Mouse (Mus musculus): ENCODE measurements around the gene Ripk1. TPM values are rescaled to one million over a fixed set of nuclear protein-coding genes. Genes with fewer than 3 reads are reported as not detected.
"Not testable (repeated sequence)": the region's sequence is repeated elsewhere in the genome, so short reads cannot be mapped to it uniquely, and the experiment has no call there.

The Ripk1 gene
- polyA plus RNA-seq, 1 experiment: 8.9 TPM

GRCm38 (mm10) chr13:34071836-34072235 is 69.7 kb downstream of the Ripk1 start:
- no peak for DNase-seq
- Histone ChIP-seq H3K4me1 (replicated peaks; ENCODE audit: control insufficient read depth, insufficient read depth, low read length) (peaks cover 10% of the 10 kb centered on the region), H3K4me3 (ENCODE audit: control insufficient read depth, insufficient read depth, low read length) (no peak overlapping the region), H3K36me3 (ENCODE audit: control insufficient read depth, insufficient read depth, low read length) (peaks cover 10% of the 10 kb centered on the region; the same call in 1 of the 2 replicates), H3K27ac (ENCODE audit: control insufficient read depth, insufficient read depth, low read length) (no peak overlapping the region), H3K27me3 (ENCODE audit: control insufficient read depth, insufficient read depth, low read length) (no peaks in the 10 kb centered on the region)
- 97% methylated on average over 6 of the region's 6 CpGs for WGBS
- TF ChIP-seq CTCF (IDR thresholded peaks at IDR 0.05; ENCODE audit: borderline replicate concordance, control insufficient read depth, extremely low read depth, insufficient read depth, low read length, poor library complexity) (no peak), POLR2A (IDR thresholded peaks at IDR 0.05; ENCODE audit: control insufficient read depth, extremely low read depth, insufficient read depth, low read length, poor library complexity) (no peak)

- peaks cover 14% of the 10 kb centered on the region for H3K4me1 ChIP-seq (replicated peaks; ENCODE audit: control insufficient read depth, insufficient read depth, low read length)
- TF ChIP-seq CTCF (IDR thresholded peaks at IDR 0.05; ENCODE audit: borderline replicate concordance, control insufficient read depth, extremely low read depth, insufficient read depth, low read length, poor library complexity) (no peak), POLR2A (IDR thresholded peaks at IDR 0.05; ENCODE audit: control insufficient read depth, extremely low read depth, insufficient read depth, low read length, poor library complexity) (no peak)
- H3K36me3 ChIP-seq (ENCODE audit: control insufficient read depth, insufficient read depth, low read length): peaks cover 10% of the 10 kb centered on the region; the same call in 1 of the 2 replicates
- no peaks in the 10 kb centered on the region for H3K27me3 ChIP-seq (ENCODE audit: control insufficient read depth, insufficient read depth, low read length)
- no peak overlapping the region for H3K4me3 ChIP-seq (ENCODE audit: control insufficient read depth, insufficient read depth, low read length)
- WGBS: 97% methylated on average over 3 of the region's 3 CpGs
- H3K27ac ChIP-seq (ENCODE audit: control insufficient read depth, insufficient read depth, low read length): no peak overlapping the region
- no peak for DNase-seq
Measured at GRCm38 (mm10) chr13:34072847-34073246, 70.7 kb downstream of the Ripk1 start.

- WGBS: 92% methylated on average over 11 of the region's 17 CpGs
Measured at GRCm38 (mm10) chr13:34074441-34074840, 72.3 kb downstream of the Ripk1 start.

GRCm38 (mm10) chr13:34075893-34076292 is 73.7 kb downstream of the Ripk1 start:
- WGBS: 88% methylated on average over 6 of the region's 6 CpGs
- not testable (repeated sequence) for H3K36me3 ChIP-seq (ENCODE audit: control insufficient read depth, insufficient read depth, low read length); H3K27ac ChIP-seq (ENCODE audit: control insufficient read depth, insufficient read depth, low read length); H3K27me3 ChIP-seq (ENCODE audit: control insufficient read depth, insufficient read depth, low read length); DNase-seq; H3K4me3 ChIP-seq (ENCODE audit: control insufficient read depth, insufficient read depth, low read length)
- H3K4me1 ChIP-seq (replicated peaks; ENCODE audit: control insufficient read depth, insufficient read depth, low read length): peaks cover 23% of the 10 kb centered on the region

More at GRCm38 (mm10) chr13:34074441-34074840, 72.3 kb downstream of the Ripk1 start:
- H3K27ac ChIP-seq (ENCODE audit: control insufficient read depth, insufficient read depth, low read length); DNase-seq; H3K4me3 ChIP-seq (ENCODE audit: control insufficient read depth, insufficient read depth, low read length); H3K27me3 ChIP-seq (ENCODE audit: control insufficient read depth, insufficient read depth, low read length); H3K36me3 ChIP-seq (ENCODE audit: control insufficient read depth, insufficient read depth, low read length): not testable (repeated sequence)
- peaks cover 23% of the 10 kb centered on the region for H3K4me1 ChIP-seq (replicated peaks; ENCODE audit: control insufficient read depth, insufficient read depth, low read length)

GRCm38 (mm10) chr13:34076561-34077491 is 74.7 kb downstream of the Ripk1 start:
- peaks cover 7% of the 10 kb centered on the region; the same call in 1 of the 2 replicates for H3K36me3 ChIP-seq (ENCODE audit: control insufficient read depth, insufficient read depth, low read length)
- TF ChIP-seq CTCF (IDR thresholded peaks at IDR 0.05; ENCODE audit: borderline replicate concordance, control insufficient read depth, extremely low read depth, insufficient read depth, low read length, poor library complexity) (peak; percentile 0; the same call in 1 of the 2 replicates), POLR2A (IDR thresholded peaks at IDR 0.05; ENCODE audit: control insufficient read depth, extremely low read depth, insufficient read depth, low read length, poor library complexity) (no peak)
- peaks cover 23% of the 10 kb centered on the region for H3K4me1 ChIP-seq (replicated peaks; ENCODE audit: control insufficient read depth, insufficient read depth, low read length)
- WGBS: 39% methylated on average over 20 of the region's 20 CpGs
- no peaks in the 10 kb centered on the region for H3K27me3 ChIP-seq (ENCODE audit: control insufficient read depth, insufficient read depth, low read length)
- H3K27ac ChIP-seq (ENCODE audit: control insufficient read depth, insufficient read depth, low read length): peak overlapping the region; percentile 4; the same call in 1 of the 2 replicates
- DNase-seq: no peak
- peak overlapping the region; percentile 51 for H3K4me3 ChIP-seq (ENCODE audit: control insufficient read depth, insufficient read depth, low read length)

GRCm38 (mm10) chr13:34077492-34078271 is 75.5 kb downstream of the Ripk1 start, which contains the start of gene Tubb2a:
TSS of gene Tubb2a (minus strand) at chr13:34078007.
- TF ChIP-seq POLR2A (IDR thresholded peaks at IDR 0.05; ENCODE audit: control insufficient read depth, extremely low read depth, insufficient read depth, low read length, poor library complexity) (peak; percentile 90), CTCF (IDR thresholded peaks at IDR 0.05; ENCODE audit: borderline replicate concordance, control insufficient read depth, extremely low read depth, insufficient read depth, low read length, poor library complexity) (peak; percentile 56; the same call in 1 of the 2 replicates)
- Histone ChIP-seq H3K4me1 (replicated peaks; ENCODE audit: control insufficient read depth, insufficient read depth, low read length) (peaks cover 23% of the 10 kb centered on the region), H3K36me3 (ENCODE audit: control insufficient read depth, insufficient read depth, low read length) (peaks cover 7% of the 10 kb centered on the region; the same call in 1 of the 2 replicates), H3K27me3 (ENCODE audit: control insufficient read depth, insufficient read depth, low read length) (no peaks in the 10 kb centered on the region), H3K4me3 (ENCODE audit: control insufficient read depth, insufficient read depth, low read length) (peak within 1 kb of the TSS; percentile 97), H3K27ac (ENCODE audit: control insufficient read depth, insufficient read depth, low read length) (peak within 1 kb of the TSS; percentile 32; the same call in 1 of the 2 replicates)
- peak; percentile 91 for DNase-seq
- WGBS: 1% methylated on average over 45 of the region's 45 CpGs

Data from thymus, adult 2 months (tissue).